Comparison of ENCODE assay signal across 17 mouse cellular contexts in the genomic region with DNA sequence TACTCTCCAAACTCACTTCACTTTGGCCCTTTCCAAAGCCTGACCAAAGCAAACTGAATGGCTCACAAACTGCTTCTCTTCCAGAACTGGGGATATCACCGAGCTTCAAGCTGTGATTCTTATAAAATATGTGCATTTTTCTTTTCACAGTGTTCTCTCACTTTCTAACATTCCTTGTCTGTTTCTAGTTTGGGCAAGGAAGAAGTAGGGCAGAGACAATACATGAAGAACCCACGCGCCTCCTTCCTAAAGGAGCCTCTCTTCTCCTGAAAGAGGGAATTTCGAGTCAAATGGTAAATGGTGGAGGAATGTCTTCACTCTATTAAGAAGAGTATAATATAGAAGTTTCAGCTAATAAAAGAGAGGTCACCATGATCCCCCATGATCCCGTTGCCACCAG.
"Had no signal": no experiment of that assay in that cellular context is flagged by ENCODE, and none has a peak within 500 bp of the region (broad histone marks: within the 10 kb centered on the region; RNA-seq: fewer than 3 reads in every experiment).

No protein-coding gene starts in this region.

- ATAC-seq: liver, embryonic 12.5 days; liver, postnatal 0 days; lung, postnatal 0 days; midbrain, embryonic 13.5 days; midbrain, embryonic 15.5 days; midbrain, embryonic 16.5 days had no signal

- DNase-seq: left cerebral cortex, postnatal 4 days; liver; liver, embryonic 13.5 days; liver, postnatal 0 days; lung, adult 18-20 months; lung, adult 2 months; lung, embryonic 14.5 days; lung, postnatal 10 days; lung, postnatal 14 days; lung, postnatal 36 days; lung, postnatal 4 days; midbrain, embryonic 14.5 days had no signal
